Mouse (Mus musculus): ENCODE measurements around the gene Rbfox1.

- TF ChIP-seq CTCF (IDR thresholded peaks at IDR 0.05; ENCODE audit: borderline replicate concordance, control insufficient read depth, extremely low read depth, insufficient read depth, low read length, poor library complexity) (no peak), POLR2A (IDR thresholded peaks at IDR 0.05; ENCODE audit: control insufficient read depth, extremely low read depth, insufficient read depth, low read length, poor library complexity) (no peak)
Measured at GRCm38 (mm10) chr16:7257366-7257765, 1372.2 kb downstream of the Rbfox1 start.

All from thymus, adult 2 months (tissue).